Mouse (Mus musculus): ENCODE measurements around the gene Nsf. TPM values are rescaled to one million over a fixed set of nuclear protein-coding genes. Genes with fewer than 3 reads are reported as not detected.
"Not testable (repeated sequence)": the region's sequence is repeated elsewhere in the genome, so short reads cannot be mapped to it uniquely, and the experiment has no call there.

Gene Nsf
- 10 to 100 TPM; 47.7 to 60.0 TPM for polyA plus RNA-seq (2017; shearing (Covaris generic))

GRCm38 (mm10) chr11:103953896-103954292 lies at the start of gene Nsf:
Gene Nsf (minus strand): TSS chr11:103954056.
- peak; percentile 85 for ATAC-seq

GRCm38 (mm10) chr11:104003397-104003796 lies 49.5 kb upstream of the Nsf start:
- no peak for ATAC-seq

- ATAC-seq, result no peak
These were observed 48.3 kb upstream of the Nsf start for GRCm38 (mm10) chr11:104002191-104002590.

- no peak for ATAC-seq
These were observed 47.6 kb upstream of the Nsf start for GRCm38 (mm10) chr11:104001395-104001955.

- no peak for ATAC-seq
These were observed 47.0 kb upstream of the Nsf start for GRCm38 (mm10) chr11:104000667-104001394.

- ATAC-seq, result no peak
These were observed 44.9 kb upstream of the Nsf start for GRCm38 (mm10) chr11:103998737-103999136.

GRCm38 (mm10) chr11:103997385-103997784 lies 43.5 kb upstream of the Nsf start:
- no peak for ATAC-seq

- no peak for ATAC-seq
These were observed 38.8 kb upstream of the Nsf start for GRCm38 (mm10) chr11:103992638-103993037.

GRCm38 (mm10) chr11:103990049-103990557 lies 36.2 kb upstream of the Nsf start:
- not testable (repeated sequence) for ATAC-seq

GRCm38 (mm10) chr11:103987423-103987822 lies 33.6 kb upstream of the Nsf start:
- no peak for ATAC-seq

- no peak for ATAC-seq
These were observed 30.2 kb upstream of the Nsf start for GRCm38 (mm10) chr11:103984067-103984466.

GRCm38 (mm10) chr11:103981826-103982225 lies 28.0 kb upstream of the Nsf start:
- ATAC-seq, result no peak

GRCm38 (mm10) chr11:103979381-103979780 lies 25.5 kb upstream of the Nsf start:
- no peak for ATAC-seq

- ATAC-seq, result no peak
These were observed 17.0 kb upstream of the Nsf start for GRCm38 (mm10) chr11:103970876-103971275.

- no peak for ATAC-seq
These were observed 15.4 kb upstream of the Nsf start for GRCm38 (mm10) chr11:103969278-103969677.

GRCm38 (mm10) chr11:103967106-103967735 lies 13.4 kb upstream of the Nsf start:
- no peak for ATAC-seq

- no peak for ATAC-seq
These were observed 3.0 kb upstream of the Nsf start for GRCm38 (mm10) chr11:103956866-103957265.

GRCm38 (mm10) chr11:103953032-103953895 lies 592 bp downstream of the Nsf start:
- ATAC-seq, result peak; percentile 62

GRCm38 (mm10) chr11:103952635-103953031 lies 1.2 kb downstream of the Nsf start:
- no peak for ATAC-seq

GRCm38 (mm10) chr11:103951106-103951505 lies 2.8 kb downstream of the Nsf start:
- no peak for ATAC-seq

- no peak for ATAC-seq
These were observed 4.9 kb downstream of the Nsf start for GRCm38 (mm10) chr11:103948952-103949351.

GRCm38 (mm10) chr11:103942740-103943139 lies 11.1 kb downstream of the Nsf start:
- no peak for ATAC-seq

GRCm38 (mm10) chr11:103941351-103941750 lies 12.5 kb downstream of the Nsf start:
- no peak for ATAC-seq
